Mouse (Mus musculus) MEL (cell line): ENCODE measurements around the gene Tmc2.

Experiments
- CTCF ChIP-seq, 3 experiments: IDR thresholded peaks in 2 of 3; conservative IDR thresholded peaks in 1 of 3; 2 replicates each; pipeline ENCODE4 v1.5.1; 2011 to 2012; ENCODE audit warnings: low read length in 3 of 3, low read depth in 2 of 3, mild to moderate bottlenecking in 2 of 3, improper control_type of control experiment in 1 of 3, inconsistent platforms in 1 of 3, mixed read lengths in 1 of 3, moderate library complexity in 1 of 3; ENCODE audit not compliant: control insufficient read depth in 1 of 3, insufficient read depth in 1 of 3, poor library complexity in 1 of 3, severe bottlenecking in 1 of 3
- EP300 ChIP-seq, 2 experiments: IDR thresholded peaks; 2 replicates each; pipeline ENCODE4 v1.6.1; 2011; ENCODE audit warnings: improper control_type of control experiment in 2 of 2, low read length in 2 of 2, low read depth in 1 of 2, mild to moderate bottlenecking in 1 of 2
- MYC ChIP-seq: IDR thresholded peaks from 2 replicates; pipeline ENCODE4 v1.6.1; 2011; ENCODE audit warnings: low read depth, mild to moderate bottlenecking, low read length, improper control_type of control experiment, moderate library complexity
- NRF1 ChIP-seq: IDR thresholded peaks from 2 replicates; pipeline ENCODE4 v1.6.1; 2014; ENCODE audit warnings: low read depth, mild to moderate bottlenecking, inconsistent platforms, low read length, improper control_type of control experiment, moderate library complexity; ENCODE audit not compliant: poor library complexity, insufficient read depth, severe bottlenecking
- TAL1 ChIP-seq: IDR thresholded peaks from 2 replicates; pipeline ENCODE4 v1.6.1; 2012; ENCODE audit warnings: mild to moderate bottlenecking, inconsistent platforms, low read length, moderate library complexity, mixed read lengths
- TBP ChIP-seq: IDR thresholded peaks from 2 replicates; pipeline ENCODE4 v1.8.0; 2011; ENCODE audit warnings: low read depth, low read length, improper control_type of control experiment
- USF1 ChIP-seq: IDR thresholded peaks from 2 replicates; pipeline ENCODE4 v1.6.1; 2014; ENCODE audit warnings: low read depth, mild to moderate bottlenecking, inconsistent platforms, low read length, improper control_type of control experiment, moderate library complexity
- ZMIZ1 ChIP-seq: IDR thresholded peaks from 2 replicates; pipeline ENCODE4 v1.6.1; 2012; ENCODE audit warnings: low read depth, mild to moderate bottlenecking, inconsistent platforms, low read length, improper control_type of control experiment, moderate library complexity

GRCm38 (mm10) chr2:130289086-130289485, 94.1 kb downstream of the Tmc2 start:
- TF ChIP-seq ZMIZ1 (no peak), TAL1 (no peak), TBP (no peak), MYC (no peak), EP300 (IDR thresholded peaks at IDR 0.05; ENCODE audit: low read depth in 1 of 2, low read length in 2 of 2) (no peak), USF1 (no peak), NRF1 (no peak), CTCF (IDR thresholded peaks at IDR 0.05 in 2 of 3, conservative IDR thresholded peaks at IDR 0.05 in 1 of 3; ENCODE audit: control insufficient read depth in 1 of 3, insufficient read depth in 1 of 3, low read depth in 2 of 3, low read length in 3 of 3, poor library complexity in 1 of 3, severe bottlenecking in 1 of 3) (no peak)
